Mouse (Mus musculus) liver, postnatal 0 days (tissue): ENCODE data around the gene Celsr1. TPM values are rescaled to one million over a fixed set of nuclear protein-coding genes. Genes with fewer than 3 reads are reported as not detected.
A peak's percentile ranks its signal among the peaks of the same experiment; 100 is the strongest.

Experiments
- ATAC-seq: fragments of 200-750 bp; cut with Nextera tagmentation; 2 replicates; pipeline ENCODE4 v1.8.0; 2017; ENCODE audit warnings: mild to moderate bottlenecking, moderate library complexity
- DNase-seq: peaks from one replicate; pipeline ENCODE4 v3.0.0-alpha.2; 2016
- H3K27ac ChIP-seq: fragments of 300-500 bp; sonication (generic); 2 replicates; pipeline ENCODE4 v1.5.1; 2014; ENCODE audit warnings: antibody characterized with exemption, moderate library complexity, mild to moderate bottlenecking, low read depth
- H3K27me3 ChIP-seq: fragments of 300-500 bp; sonication (generic); 2 replicates; pipeline ENCODE4 v1.6.1; 2014; ENCODE audit warnings: low read length, control low read depth, mixed read lengths; ENCODE audit not compliant: insufficient read depth
- H3K36me3 ChIP-seq: fragments of 300-500 bp; sonication (generic); replicated peaks from 2 replicates; pipeline ENCODE4 v1.6.1; 2014; ENCODE audit warnings: mild to moderate bottlenecking, control low read depth, low read length, moderate library complexity, mixed read lengths; ENCODE audit not compliant: insufficient read depth
- H3K4me1 ChIP-seq: fragments of 300-500 bp; sonication (generic); 2 replicates; pipeline ENCODE4 v1.6.1; 2014; ENCODE audit warnings: antibody characterized with exemption, mild to moderate bottlenecking, control low read depth; ENCODE audit not compliant: insufficient read depth
- H3K4me2 ChIP-seq: fragments of 300-500 bp; sonication (generic); 2 replicates; pipeline ENCODE4 v1.6.1; 2014; ENCODE audit warnings: low read depth, mild to moderate bottlenecking, low read length, moderate library complexity, mixed read lengths
- H3K4me3 ChIP-seq: fragments of 300-500 bp; sonication (generic); 2 replicates; pipeline ENCODE4 v1.5.1; 2014; ENCODE audit warnings: low read depth, low read length
- H3K9ac ChIP-seq: fragments of 300-500 bp; sonication (generic); replicated peaks from 2 replicates; pipeline ENCODE4 v1.6.1; 2014; ENCODE audit warnings: mild to moderate bottlenecking, moderate library complexity
- H3K9me3 ChIP-seq: fragments of 300-500 bp; sonication (generic); 2 replicates; pipeline ENCODE4 v1.6.1; 2016; ENCODE audit warnings: mild to moderate bottlenecking, control low read depth, low read length, mixed read lengths
- CTCF ChIP-seq: sonication (generic); IDR thresholded peaks from 2 replicates; pipeline ENCODE4 v1.5.1; 2016; ENCODE audit warnings: antibody characterized with exemption, low read depth
- EP300 ChIP-seq: IDR thresholded peaks from 2 replicates; pipeline ENCODE4 v1.6.1; 2016; ENCODE audit warnings: antibody characterized with exemption, low read depth, mild to moderate bottlenecking
- WGBS: fragments of 180-500 bp; shearing (Covaris S2); extraction: QIAGEN DNeasy Blood & Tissue Kit; methylation state at CpG from one replicate; pipeline ENCODE4 v1.1.7; 2014; ENCODE audit not compliant: insufficient replicate concordance; 5-methylcytosine and 5-hydroxymethylcytosine counted together
- polyA plus RNA-seq: library from polyadenylated mRNA; unstranded; fragments of >200 nt; fragmentation: Nextera tagmentation; extraction: Ambion mirVana; gene quantifications from 2 replicates; pipeline ENCODE4 v1.2.1, GENCODE M21; 2015

The Celsr1 gene
- polyA plus RNA-seq, 1 experiment from 2014 or later = 0.09 TPM

DNA sequence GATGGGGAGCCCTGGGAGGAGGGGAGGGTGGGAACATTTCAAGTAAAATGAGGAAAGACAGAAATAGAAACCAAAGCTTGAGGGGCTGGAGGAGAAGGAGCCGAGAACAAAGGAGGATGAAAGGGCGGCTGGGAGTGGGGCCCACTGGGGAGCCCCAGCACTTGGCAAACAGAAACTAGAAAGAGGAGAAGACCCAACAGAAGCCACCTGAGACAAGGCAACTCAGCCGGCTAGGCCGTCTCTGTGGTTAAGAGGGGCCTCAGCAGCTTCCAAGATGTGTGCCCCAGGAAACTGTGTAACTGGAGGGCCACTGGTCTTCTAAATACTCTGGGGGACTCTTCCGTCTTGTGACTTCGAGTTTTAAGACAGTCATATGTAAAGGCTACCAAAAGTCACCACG is 72.4 kb downstream of the Celsr1 start:
- ATAC-seq (no peak), DNase-seq (no peak)
- no peak overlapping the region for H3K9ac ChIP-seq
- peaks cover 4% of the 10 kb centered on the region; the same call in 1 of the 2 replicates for H3K4me1 ChIP-seq
- H3K27ac ChIP-seq = no peak overlapping the region
- no peaks in the 10 kb centered on the region for H3K9me3 ChIP-seq
- WGBS = 52% methylated on average over 7 of the region's 7 CpGs
- no peak overlapping the region for H3K4me2 ChIP-seq
- TF ChIP-seq EP300 = no peak
- no peaks in the 10 kb centered on the region for H3K36me3 ChIP-seq
- H3K4me3 ChIP-seq = no peak overlapping the region
- H3K27me3 ChIP-seq = no peaks in the 10 kb centered on the region

DNA sequence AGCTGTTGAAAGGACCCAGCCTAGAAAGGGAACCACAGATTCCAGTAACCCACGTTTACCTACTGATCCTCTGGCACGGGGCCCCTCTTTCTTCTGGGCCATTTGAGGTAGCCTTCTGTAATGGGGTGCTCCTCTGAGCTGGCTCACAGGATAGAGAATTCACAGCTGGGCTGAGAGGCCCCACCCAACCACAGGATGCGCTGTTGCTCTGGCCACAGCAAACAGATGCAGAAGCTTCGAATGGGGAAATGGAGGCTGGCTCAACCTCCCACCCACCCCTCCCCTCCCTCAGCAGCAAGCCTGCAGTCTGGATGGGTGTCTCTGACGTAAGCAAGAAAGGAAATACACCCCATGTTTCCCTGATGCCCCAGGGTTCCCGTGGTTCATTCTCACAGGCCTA is 77.4 kb downstream of the Celsr1 start:
- H3K27ac ChIP-seq = no peak overlapping the region
- H3K36me3 ChIP-seq = no peaks in the 10 kb centered on the region
- TF ChIP-seq CTCF (peak; percentile 16; the same call in 1 of the 2 replicates), EP300 (no peak)
- no peak for DNase-seq
- no peak overlapping the region for H3K4me3 ChIP-seq
- ATAC-seq = no peak
- H3K9me3 ChIP-seq = no peaks in the 10 kb centered on the region
- H3K4me2 ChIP-seq = no peak overlapping the region
- WGBS = 30% methylated on average over 6 of the region's 6 CpGs
- H3K27me3 ChIP-seq = no peaks in the 10 kb centered on the region
- H3K9ac ChIP-seq = no peak overlapping the region; the same call in 1 of the 2 replicates
- no peaks in the 10 kb centered on the region for H3K4me1 ChIP-seq

DNA sequence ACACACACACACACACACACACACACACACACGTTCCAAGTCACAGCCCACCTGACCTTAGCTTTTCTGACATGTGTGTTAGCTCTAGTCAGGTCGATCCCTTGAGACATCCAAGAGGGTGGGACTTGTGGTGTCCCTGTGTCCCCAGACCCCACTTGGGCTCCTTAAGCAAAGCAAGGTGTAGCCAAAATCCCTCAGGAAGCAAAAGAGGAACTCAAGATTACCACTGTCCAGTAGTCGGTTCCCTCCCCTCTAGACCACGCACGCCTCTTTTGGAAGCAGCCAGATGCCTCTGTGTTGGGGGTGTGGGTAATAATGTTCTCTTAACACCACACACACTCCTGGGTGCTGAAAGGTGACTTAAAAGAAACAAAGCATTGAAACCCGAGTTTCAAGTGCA is 80.1 kb downstream of the Celsr1 start:
- Histone ChIP-seq H3K4me2 (no peak overlapping the region), H3K9me3 (no peaks in the 10 kb centered on the region), H3K27me3 (no peaks in the 10 kb centered on the region), H3K27ac (no peak overlapping the region), H3K4me1 (no peaks in the 10 kb centered on the region), H3K9ac (no peak overlapping the region), H3K36me3 (no peaks in the 10 kb centered on the region), H3K4me3 (no peak overlapping the region)
- 50% methylated on average over 6 of the region's 6 CpGs for WGBS
- ATAC-seq (no peak), DNase-seq (no peak)
- TF ChIP-seq CTCF (no peak), EP300 (no peak)

DNA sequence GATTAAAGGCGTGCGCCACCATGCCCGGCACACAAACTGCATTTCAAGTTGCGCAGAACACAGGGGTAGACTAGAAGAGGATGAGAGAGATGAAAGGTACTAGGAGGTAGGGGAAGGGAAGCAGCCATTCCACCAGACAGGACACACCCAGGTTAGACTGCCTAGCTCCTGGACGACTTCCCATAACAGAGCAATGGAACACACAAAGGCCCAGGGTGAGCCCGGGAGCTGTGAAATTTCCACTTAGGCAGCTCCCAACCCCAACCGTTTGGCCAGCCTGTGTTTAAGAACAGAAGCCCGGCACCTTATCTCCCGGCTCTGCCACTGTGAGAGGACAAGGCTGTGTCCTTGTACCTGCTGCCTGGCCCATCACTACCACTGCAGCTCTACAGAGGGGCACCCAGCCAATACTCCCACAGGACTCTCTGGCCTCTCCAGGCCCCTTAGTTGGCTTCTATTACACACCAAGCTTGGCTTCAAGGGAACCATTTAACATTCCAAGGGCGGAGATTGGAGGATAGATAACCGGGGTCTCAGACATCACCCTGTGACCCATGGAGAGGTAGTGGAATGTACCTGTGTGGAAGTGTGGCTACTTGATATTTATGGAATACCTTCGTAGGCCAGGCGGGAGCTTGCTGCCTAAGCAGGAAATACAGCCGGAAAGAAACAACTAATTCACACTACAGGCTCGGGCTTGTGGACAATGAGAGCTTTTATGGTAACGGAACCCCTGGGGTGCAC is 84.0 kb downstream of the Celsr1 start:
- Histone ChIP-seq H3K4me2 (no peak overlapping the region), H3K9me3 (no peaks in the 10 kb centered on the region), H3K4me3 (no peak overlapping the region), H3K36me3 (no peaks in the 10 kb centered on the region), H3K27me3 (no peaks in the 10 kb centered on the region), H3K9ac (no peak overlapping the region), H3K27ac (no peak overlapping the region), H3K4me1 (no peaks in the 10 kb centered on the region)
- no peak for DNase-seq
- TF ChIP-seq CTCF (no peak), EP300 (no peak)
- ATAC-seq = no peak
- 74% methylated on average over 16 of the region's 16 CpGs for WGBS

DNA sequence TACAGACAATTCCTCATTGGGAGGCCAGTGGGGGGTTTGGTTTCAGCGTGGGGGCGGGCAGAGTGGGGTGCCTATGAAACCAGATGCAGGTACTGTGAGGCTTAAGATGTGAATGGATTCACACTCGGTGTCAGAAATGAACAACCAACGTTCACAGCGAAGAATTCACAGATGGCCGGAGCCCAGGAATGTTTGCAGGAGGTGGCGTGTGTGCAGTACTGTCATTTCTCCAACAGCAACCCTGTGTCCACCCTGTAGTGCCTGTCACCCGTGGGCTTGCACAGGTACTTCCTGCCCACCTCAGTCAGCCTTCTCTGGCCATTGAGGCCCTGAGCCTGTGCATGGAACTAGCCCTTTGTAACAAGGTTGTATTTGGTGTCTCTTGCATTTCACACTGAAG is 85.6 kb downstream of the Celsr1 start:
- Histone ChIP-seq H3K9ac (no peak overlapping the region), H3K36me3 (no peaks in the 10 kb centered on the region), H3K4me1 (no peaks in the 10 kb centered on the region), H3K27me3 (no peaks in the 10 kb centered on the region), H3K27ac (no peak overlapping the region), H3K4me2 (no peak overlapping the region), H3K9me3 (no peaks in the 10 kb centered on the region), H3K4me3 (no peak overlapping the region)
- WGBS = 70% methylated on average over 8 of the region's 8 CpGs
- ATAC-seq (no peak), DNase-seq (no peak)
- no peak for TF ChIP-seq CTCF
- TF ChIP-seq EP300 = no peak

DNA sequence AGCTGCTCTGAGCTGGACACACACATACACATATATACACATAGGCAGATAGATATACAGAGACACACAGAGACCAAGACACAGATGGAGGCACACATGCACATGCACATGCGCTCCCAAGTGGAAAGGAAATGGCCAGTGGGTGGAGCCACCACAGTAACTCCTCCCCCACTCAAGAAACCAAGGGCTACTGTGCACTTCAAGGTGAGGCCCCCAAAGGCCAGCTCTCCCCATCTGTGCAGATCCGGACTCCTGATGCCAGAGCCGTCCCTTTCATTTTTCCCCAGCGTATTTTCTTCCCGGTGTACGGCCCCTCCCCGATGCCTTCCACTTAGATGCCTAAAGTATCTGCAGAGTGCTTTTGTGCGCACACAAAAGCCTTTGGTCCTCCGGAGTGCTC is 86.0 kb downstream of the Celsr1 start:
- no peak overlapping the region for H3K4me3 ChIP-seq
- H3K4me2 ChIP-seq = no peak overlapping the region
- H3K9me3 ChIP-seq = no peaks in the 10 kb centered on the region
- H3K27me3 ChIP-seq = no peaks in the 10 kb centered on the region
- H3K9ac ChIP-seq = no peak overlapping the region
- H3K27ac ChIP-seq = no peak overlapping the region
- no peak for ATAC-seq
- 83% methylated on average over 9 of the region's 9 CpGs for WGBS
- H3K4me1 ChIP-seq = no peaks in the 10 kb centered on the region
- TF ChIP-seq CTCF = no peak
- no peak for TF ChIP-seq EP300
- H3K36me3 ChIP-seq = no peaks in the 10 kb centered on the region
- no peak for DNase-seq
